Mouse (Mus musculus) liver, embryonic 14.5 days (tissue): ENCODE results near the gene Iqca.

Source experiments
- CTCF ChIP-seq: IDR thresholded peaks from 2 replicates; pipeline ENCODE4 v1.5.1; 2016; ENCODE audit warnings: antibody characterized with exemption, low read depth, control low read depth
- EP300 ChIP-seq: IDR thresholded peaks from 2 replicates; pipeline ENCODE4 v1.6.1; 2016; ENCODE audit warnings: antibody characterized with exemption, low read depth

DNA sequence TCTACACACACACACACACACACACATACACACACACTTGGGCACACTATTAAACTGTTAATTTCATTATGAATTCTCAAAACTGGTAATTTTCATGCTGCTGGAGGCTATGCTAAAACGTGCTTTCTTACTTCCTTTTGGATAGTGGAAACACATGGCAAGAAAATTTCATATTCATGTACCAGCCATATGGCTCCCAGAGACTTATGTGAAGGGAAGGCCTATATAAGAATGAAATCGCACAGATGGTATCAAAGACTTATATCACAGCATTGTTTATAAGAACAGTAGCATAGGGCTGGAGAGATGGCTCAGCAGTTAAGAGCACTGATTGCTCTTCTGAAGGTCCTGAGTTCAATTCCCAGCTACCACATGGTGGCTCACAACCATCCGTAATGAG lies 141.0 kb downstream of the Iqca start:
- TF ChIP-seq CTCF, result no peak
- TF ChIP-seq EP300, result no peak
